In the genomic region with DNA sequence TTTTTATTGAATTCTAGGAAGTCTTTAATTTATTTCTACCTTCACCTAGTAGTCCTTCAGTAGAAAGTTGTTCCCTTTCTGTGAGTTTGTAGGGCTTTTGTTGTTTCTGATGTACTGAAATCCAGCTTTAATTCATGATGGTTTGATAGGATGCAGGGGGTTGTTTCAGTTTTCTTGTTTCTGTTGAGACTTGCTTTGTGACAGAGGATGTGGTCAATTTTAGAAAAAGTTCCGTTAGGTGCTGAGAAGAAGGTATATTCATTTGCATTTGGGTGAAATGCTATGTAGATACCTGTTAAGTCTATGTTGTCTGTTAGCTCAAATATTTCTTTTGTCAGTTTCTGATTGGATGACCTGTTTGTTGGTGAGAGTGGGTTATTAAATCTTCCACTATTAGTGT, we compare ENCODE assay signal across 25 mouse cellular contexts. TPM values are rescaled to one million over a fixed set of nuclear protein-coding genes. Genes with fewer than 3 reads are reported as not detected.
"Had no signal": no experiment of that assay in that cellular context is flagged by ENCODE, and none has a peak within 500 bp of the region (broad histone marks: within the 10 kb centered on the region; RNA-seq: fewer than 3 reads in every experiment).

No protein-coding gene starts in this region.

- ATAC-seq: liver, postnatal 0 days; lung, postnatal 0 days had no signal

- H3K36me3 ChIP-seq: limb, embryonic 12.5 days; limb, embryonic 15.5 days; neural tube, embryonic 12.5 days; neural tube, embryonic 15.5 days had no signal

- DNase-seq: kidney, adult 11 months; kidney, adult 9 months; kidney, postnatal 14 days; kidney, postnatal 4 days; left cerebral cortex, postnatal 4 days; liver, postnatal 0 days; lung, embryonic 14.5 days; midbrain, embryonic 14.5 days; right cerebral cortex, adult 18-20 months; right cerebral cortex, postnatal 14 days; right cerebral cortex, postnatal 4 days; thymus, adult 18-20 months; thymus, postnatal 25 days had no signal

- H3K4me3 ChIP-seq: limb, embryonic 12.5 days; limb, embryonic 15.5 days; neural tube, embryonic 12.5 days; neural tube, embryonic 15.5 days had no signal

- H3K4me1 ChIP-seq: limb, embryonic 12.5 days; limb, embryonic 15.5 days; neural tube, embryonic 12.5 days; neural tube, embryonic 15.5 days had no signal

- H3K27me3 ChIP-seq: limb, embryonic 12.5 days; limb, embryonic 15.5 days; neural tube, embryonic 12.5 days; neural tube, embryonic 15.5 days had no signal

- H3K9ac ChIP-seq: limb, embryonic 12.5 days; limb, embryonic 15.5 days; liver, embryonic 14.5 days; liver, postnatal 0 days; lung, embryonic 14.5 days; neural tube, embryonic 12.5 days; neural tube, embryonic 15.5 days had no signal

- H3K9me3 ChIP-seq: limb, embryonic 12.5 days; limb, embryonic 15.5 days; neural tube, embryonic 12.5 days; neural tube, embryonic 15.5 days had no signal

- H3K4me2 ChIP-seq: limb, embryonic 12.5 days; limb, embryonic 15.5 days; liver, embryonic 11.5 days; lung, embryonic 14.5 days; neural tube, embryonic 12.5 days; neural tube, embryonic 15.5 days had no signal

- H3K27ac ChIP-seq: limb, embryonic 12.5 days; limb, embryonic 15.5 days; liver, embryonic 14.5 days; macrophage; neural tube, embryonic 12.5 days; neural tube, embryonic 15.5 days had no signal

RNA-seq across cellular contexts. Expression of a gene that starts 5.5 kb away (rescaled TPM):
- polyA plus RNA-seq: kidney, embryonic 16.5 days; limb, embryonic 12.5 days; limb, embryonic 15.5 days; liver, embryonic 11.5 days; liver, embryonic 14.5 days; liver, postnatal 0 days; lung, embryonic 14.5 days; lung, postnatal 0 days; macrophage; midbrain, embryonic 14.5 days; midbrain, postnatal 0 days; neural tube, embryonic 12.5 days; neural tube, embryonic 15.5 days; stomach, embryonic 16.5 days; testis, adult 2 months had no signal

RNA-seq across cellular contexts. Expression of a gene that starts 11.6 kb away (rescaled TPM):
- polyA plus RNA-seq: kidney, embryonic 16.5 days; limb, embryonic 12.5 days; limb, embryonic 15.5 days; liver, embryonic 11.5 days; liver, embryonic 14.5 days; liver, postnatal 0 days; lung, embryonic 14.5 days; lung, postnatal 0 days; macrophage; midbrain, embryonic 14.5 days; midbrain, postnatal 0 days; neural tube, embryonic 12.5 days; neural tube, embryonic 15.5 days; stomach, embryonic 16.5 days; testis, adult 2 months had no signal

RNA-seq across cellular contexts. Expression of a gene that starts 20.6 kb away (rescaled TPM):
- polyA plus RNA-seq: kidney, embryonic 16.5 days; limb, embryonic 12.5 days; limb, embryonic 15.5 days; liver, embryonic 11.5 days; liver, embryonic 14.5 days; liver, postnatal 0 days; lung, embryonic 14.5 days; lung, postnatal 0 days; macrophage; midbrain, embryonic 14.5 days; midbrain, postnatal 0 days; neural tube, embryonic 12.5 days; neural tube, embryonic 15.5 days; stomach, embryonic 16.5 days; testis, adult 2 months had no signal

RNA-seq across cellular contexts. Expression of a gene that starts 29.7 kb away (rescaled TPM):
- polyA plus RNA-seq: kidney, embryonic 16.5 days; liver, embryonic 14.5 days; liver, postnatal 0 days; lung, embryonic 14.5 days; lung, postnatal 0 days; macrophage; testis, adult 2 months had no signal

RNA-seq across cellular contexts. Expression of a gene that starts 36.2 kb away (rescaled TPM):
- polyA plus RNA-seq: neural tube, embryonic 12.5 days; neural tube, embryonic 15.5 days had no signal
